Mouse (Mus musculus) gastrocnemius, postnatal 25 days (tissue): ENCODE results near the gene Nav1. TPM values are rescaled to one million over a fixed set of nuclear protein-coding genes. Genes with fewer than 3 reads are reported as not detected.

ENCODE experiments used
- DNase-seq: peaks from one replicate; pipeline ENCODE4 v3.0.0; 2022
- total RNA-seq, 2 experiments: library from RNA; stranded (reverse); gene quantifications; 1 replicate in 1 of 2; 2 replicates in 1 of 2; pipeline ENCODE4 v1.2.3; 2021

Nav1 gene
- total RNA-seq, 2 experiments from 2014 or later = 7.9 to 11.1 TPM

DNA sequence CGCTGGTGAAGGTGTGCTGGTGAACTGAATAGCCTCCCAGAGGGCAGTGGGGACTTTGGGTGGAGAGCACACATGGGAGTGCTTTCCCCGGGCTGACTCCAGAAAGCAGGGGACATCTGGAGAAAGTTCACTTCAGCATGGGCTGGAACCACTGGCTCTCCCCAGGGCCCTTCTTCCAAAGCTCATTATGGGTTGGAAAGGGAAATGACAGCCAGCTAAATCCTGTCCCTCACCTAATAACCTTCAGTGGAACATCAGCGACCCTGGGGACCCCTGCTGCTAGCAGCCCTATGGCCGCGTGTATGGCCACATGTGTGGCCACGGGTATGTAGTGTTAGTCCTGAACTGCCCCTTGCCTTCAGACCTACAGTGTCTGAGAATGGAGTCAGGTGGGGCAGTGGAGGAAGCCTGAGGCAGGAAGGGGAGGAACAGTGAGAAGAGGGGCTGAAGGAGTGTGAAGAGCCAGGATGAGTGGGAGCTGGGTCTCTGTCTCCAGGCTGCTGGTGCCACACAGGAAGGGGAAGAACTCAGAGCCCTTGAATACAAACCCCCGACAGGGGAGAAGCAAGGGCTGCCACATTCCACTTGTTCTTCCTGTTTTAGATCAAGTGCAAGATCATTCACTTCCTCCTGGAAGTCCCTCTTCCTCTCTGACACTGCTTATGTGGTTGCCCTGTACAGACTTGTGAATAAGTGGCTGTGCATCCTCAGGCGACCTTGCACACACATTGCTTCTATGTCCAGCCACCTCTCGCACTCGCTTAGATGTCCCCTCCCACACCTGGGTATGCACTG, 90.4 kb downstream of the Nav1 start:
- no peak for DNase-seq

DNA sequence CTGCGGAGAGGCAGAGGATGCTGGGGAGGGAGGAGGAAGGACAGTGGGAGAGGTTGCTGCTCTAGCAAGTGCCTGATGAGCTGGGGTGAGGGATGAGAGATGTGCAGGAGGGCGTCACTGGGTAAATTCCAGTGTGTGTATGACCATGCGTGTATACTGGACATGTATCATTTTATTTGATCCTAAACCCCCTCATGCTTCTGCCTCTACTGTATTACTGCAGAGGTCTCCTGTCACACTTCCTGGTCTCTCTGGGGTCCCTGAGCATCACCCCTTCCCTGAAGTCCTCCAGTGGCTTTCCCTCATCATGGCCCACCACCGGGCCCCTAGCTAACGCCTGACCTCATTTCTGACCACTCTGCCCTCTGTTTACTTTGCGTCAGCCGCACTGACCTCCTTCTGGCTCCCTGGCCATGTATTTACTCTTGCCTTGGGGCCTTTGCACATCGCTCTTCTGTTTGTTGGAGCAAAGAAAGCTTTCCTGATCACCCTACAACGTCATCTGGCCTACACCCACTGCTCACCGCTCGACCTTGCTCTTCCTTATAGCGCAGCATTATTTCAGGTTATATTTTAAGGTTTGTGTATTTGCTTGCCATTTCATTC, 91.4 kb downstream of the Nav1 start:
- no peak for DNase-seq

DNA sequence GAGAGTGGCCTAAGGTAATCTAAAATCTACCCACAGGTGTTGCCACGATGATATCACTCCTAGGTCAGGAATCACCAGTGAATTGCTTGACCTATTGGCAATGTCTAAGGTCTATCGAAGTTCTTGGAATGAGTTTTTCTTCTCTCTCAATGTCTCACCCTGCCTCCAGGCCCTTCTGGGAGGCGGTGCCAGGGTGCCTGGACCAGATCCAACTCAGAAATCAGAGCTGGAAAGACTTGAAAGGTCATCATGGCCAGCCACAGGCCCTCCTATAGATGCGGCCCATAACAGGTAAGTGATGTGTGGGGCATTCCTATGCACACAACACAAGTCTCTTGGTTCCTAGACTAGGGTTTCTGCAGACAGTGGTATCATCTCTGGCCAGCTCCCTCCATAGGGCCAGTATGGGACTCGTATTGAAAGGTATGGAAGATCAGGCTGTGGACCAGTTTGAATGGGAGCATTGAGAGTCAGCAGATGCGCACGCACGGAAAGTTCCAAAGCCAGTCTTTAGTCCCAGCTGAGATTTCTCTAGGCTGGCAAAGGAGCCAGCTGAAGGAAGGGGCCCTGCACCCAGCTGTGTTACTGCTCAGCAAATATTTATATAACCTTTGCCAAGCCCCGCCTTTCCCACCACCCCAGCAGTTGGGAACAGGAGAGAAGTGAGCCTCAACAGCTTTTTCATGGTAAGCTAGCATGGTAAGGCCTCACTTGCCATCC, 92.0 kb downstream of the Nav1 start:
- DNase-seq = no peak

DNA sequence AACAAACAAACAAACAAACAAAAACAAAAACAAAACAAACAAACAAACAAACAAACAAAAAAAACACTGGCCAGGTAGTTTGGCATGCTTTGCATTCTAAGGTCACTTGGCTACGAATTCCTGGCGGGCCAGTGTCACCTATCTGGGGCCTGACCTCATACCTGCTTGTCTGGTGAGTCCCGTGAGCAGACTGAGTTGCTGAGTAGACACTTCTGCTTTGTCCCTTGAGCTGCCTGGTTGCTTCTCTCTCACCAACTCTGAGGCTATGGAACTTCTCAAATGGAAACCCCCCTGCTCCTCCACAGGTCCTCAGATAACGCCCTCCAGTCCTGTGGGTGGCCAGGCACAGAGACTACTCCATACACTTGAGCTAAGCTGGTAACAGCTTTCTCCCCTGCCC, 93.0 kb downstream of the Nav1 start:
- no peak for DNase-seq

DNA sequence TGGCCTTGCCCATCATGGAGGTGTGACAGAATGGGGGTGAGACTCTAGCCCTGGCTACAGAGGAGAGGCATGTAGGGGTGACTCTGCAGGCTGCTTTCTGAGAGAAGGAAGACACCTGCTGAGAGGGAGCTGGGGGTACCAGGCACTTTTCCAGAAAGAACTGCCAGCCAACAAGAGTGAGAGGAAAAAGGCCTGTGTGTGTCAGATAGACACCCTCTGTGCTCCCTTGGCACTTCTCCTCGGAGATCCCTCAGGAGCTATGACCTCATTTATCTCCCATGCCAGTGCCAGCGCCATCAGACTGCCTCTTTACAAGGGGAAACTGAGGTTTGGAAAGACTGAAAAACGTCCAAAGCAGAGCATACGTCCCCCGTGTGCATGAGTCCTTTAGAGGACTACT, 93.6 kb downstream of the Nav1 start:
- DNase-seq = no peak

DNA sequence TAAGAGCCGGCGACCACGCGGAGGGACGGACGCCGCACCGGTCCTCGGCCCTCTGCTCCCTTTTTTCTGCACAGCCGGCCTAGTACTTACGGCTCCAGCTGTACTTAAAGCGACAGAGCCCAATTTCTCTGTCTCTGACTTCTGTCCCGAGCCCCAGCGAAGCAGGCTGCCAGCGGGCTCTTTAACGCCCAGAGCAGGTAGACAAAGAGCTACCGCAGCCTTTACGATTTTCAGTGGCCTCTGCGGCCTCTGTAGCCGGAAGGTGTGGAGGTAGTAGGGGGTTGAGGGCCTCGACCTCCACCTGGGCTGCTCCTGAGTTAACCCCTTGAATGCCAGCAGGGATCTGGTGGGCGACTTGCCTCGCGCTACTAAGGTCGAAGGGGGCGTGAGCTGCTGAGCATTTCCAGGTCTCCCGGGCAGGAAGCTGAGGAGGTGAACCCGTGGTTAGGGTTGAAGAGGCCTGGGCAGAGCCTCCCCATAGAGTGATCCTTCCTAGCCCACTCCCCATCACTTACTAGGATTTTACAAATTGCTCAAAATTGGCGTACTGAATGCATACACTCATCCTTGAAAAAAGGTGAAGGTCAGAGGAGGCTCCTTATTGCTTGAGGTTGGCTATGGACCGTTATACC, 96.6 kb downstream of the Nav1 start:
- DNase-seq = no peak

DNA sequence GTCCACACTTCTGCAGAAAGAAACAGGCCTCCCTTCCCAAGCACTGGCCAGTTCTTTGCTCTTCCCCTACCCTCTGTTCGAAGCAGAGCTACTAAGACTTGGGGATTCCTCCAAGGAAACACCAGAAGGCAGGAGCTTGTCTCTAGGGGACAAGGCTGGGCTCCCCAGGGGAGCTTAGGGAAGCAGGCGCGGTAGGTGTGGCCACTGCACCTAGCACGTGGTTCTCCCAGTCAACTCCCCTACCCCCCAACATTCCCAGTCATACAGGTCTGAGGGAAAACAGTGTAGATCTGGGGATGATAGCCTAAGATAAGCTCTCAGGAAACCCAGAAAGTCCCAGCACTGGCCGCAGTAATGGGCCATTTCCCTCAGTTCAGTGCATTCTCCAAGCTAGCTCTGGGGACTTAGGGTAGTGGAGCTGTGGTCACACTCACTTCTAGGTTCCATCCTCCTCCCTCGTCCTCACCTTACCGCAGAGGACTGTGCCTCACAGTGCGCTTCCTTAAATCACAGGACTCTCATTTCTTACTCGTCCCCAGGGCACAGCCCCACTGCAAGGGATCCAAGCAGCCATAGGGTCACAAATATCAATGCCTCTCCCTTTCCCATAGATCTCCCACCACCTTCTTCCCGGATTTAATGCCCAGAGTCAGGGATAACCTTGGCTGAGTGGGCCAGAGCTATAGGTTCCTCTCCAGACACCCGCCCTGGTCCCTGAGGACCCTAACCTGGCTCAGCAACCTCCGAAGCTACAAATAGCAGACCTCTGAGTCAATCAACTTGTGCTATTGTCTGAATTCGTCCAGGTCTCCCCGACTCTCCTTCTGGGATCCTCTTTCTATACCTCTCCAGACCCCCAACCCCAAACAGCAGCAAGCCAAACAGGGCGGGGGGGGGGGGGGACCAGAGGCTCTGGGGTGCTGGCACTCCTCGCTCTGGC, 97.7 kb downstream of the Nav1 start:
- DNase-seq = no peak

DNA sequence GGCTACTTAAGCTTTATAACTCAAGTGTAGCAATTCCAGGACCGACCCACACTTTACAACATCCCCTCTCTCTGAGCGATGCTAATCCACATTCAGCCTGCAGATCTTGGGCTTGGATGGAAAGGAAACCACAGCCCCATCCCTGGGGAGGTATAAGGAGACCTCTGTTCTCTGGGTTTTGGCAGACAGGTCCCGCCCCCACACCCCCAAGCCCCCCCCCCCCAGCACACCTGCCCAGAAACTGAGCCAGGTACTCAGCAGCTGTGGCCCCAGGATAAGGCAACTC, 98.8 kb downstream of the Nav1 start:
- no peak for DNase-seq

DNA sequence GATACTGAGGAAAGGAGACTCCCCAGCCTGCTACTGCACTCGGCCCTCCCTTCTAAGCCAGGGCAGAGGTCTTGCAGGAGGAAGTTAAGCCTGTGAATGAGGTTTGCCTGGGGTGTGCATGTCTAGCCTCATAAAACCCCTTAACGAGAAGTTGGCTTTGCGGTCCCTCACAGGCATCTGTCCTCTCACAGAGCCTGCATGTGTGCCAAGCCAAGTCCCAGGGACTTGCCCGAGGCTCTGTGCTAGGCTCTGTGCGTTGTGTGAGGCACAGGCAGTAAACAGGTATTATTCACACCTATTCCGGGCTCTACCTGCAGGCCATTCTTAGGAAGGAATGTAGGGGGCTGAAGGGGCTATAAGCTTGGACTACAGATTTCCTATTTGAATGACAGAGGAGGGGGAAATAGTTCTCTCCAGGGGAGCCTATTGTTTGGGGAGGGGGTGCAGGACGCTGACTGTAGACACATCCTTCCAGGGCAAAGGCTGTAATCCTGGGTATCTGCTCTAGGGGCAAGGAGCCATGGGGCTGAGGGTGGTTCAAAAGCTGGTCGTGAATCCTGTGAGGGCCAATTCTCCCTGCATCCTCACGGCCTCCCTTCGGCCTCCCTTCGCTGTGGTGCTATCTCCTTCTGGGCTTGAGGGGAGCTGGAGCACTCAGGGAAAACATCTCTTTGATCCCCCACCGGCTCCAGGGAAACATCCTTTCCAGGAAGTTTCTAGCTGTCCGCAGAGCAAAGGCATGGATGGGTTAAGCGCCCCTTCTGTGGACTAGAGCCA, 99.3 kb downstream of the Nav1 start:
- DNase-seq = no peak

DNA sequence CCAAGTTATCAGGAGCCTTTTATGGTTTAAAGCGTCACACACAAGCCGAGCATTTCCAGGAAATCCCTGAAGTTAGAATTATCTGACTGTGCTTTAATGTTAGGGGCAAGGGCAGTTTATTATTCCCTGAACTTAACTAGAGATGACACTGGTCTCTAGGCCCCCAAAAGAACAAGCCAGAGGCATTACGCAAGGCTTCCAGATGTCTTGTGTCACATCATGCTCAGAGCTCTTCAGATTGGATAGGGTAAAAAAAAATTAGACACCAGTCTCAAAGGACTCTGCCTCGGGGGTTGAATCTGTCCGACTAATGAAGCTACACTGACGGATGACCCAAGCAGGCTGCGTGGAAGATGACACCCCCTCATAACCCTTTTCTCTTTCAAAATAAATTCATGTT, 101.6 kb downstream of the Nav1 start:
- DNase-seq = no peak

DNA sequence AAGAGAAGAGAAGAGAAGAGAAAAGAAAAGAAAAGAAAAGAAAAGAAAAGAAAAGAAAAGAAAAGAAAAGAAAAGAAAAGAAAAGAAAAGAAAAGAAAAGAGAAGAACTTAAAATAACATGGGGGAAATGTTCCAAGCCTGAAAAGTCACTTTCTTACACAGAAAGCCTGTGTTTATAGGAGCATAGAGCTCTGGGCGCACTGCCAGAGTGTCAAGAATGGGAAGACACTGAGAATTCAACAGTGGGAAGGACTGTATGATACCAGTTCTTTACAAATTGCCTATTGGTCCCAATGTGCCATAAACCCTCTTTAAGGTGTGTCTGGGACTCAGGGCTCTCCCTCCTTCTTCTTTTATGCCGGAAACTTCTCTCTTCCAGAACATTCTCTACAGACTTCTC, 103.7 kb downstream of the Nav1 start:
- DNase-seq = no peak

DNA sequence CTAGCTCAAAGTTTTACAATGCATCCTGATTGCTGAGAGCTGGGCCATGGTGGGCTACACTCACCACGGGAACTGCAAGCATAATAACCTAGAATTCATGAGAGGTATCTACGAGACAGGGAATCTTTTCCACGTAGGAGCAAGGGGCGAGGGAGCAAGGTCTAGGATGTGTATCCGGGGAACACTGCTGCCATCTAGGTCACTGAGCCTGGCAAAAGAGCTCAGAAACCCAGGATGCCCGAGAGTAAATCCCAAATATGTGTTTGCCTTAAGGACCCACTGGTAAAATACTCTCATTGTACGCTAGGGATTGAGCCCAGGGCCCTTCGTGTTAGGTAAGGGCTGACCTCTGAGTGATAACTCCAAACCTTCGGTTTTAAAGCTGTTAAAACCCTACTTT, 104.3 kb downstream of the Nav1 start:
- no peak for DNase-seq

DNA sequence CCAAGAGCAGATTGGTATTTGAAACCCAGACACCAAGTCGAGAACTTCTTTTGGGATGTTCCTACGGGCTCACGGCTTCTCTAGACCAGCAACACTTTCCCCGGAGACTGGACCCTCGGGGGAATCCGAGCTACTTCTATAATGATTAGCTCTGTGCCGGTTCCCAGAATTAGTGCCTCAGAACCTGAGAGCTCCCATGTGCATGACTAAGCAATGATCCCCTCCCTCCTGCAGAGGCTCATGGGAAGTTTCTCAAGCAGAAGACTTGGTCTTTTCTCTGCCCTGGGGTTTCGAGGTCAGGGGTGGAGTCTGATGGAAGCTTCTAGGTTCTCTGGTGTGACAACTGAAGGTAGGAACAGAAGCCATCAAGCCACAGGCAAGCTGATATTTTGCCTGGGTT, 105.0 kb downstream of the Nav1 start:
- DNase-seq = no peak

DNA sequence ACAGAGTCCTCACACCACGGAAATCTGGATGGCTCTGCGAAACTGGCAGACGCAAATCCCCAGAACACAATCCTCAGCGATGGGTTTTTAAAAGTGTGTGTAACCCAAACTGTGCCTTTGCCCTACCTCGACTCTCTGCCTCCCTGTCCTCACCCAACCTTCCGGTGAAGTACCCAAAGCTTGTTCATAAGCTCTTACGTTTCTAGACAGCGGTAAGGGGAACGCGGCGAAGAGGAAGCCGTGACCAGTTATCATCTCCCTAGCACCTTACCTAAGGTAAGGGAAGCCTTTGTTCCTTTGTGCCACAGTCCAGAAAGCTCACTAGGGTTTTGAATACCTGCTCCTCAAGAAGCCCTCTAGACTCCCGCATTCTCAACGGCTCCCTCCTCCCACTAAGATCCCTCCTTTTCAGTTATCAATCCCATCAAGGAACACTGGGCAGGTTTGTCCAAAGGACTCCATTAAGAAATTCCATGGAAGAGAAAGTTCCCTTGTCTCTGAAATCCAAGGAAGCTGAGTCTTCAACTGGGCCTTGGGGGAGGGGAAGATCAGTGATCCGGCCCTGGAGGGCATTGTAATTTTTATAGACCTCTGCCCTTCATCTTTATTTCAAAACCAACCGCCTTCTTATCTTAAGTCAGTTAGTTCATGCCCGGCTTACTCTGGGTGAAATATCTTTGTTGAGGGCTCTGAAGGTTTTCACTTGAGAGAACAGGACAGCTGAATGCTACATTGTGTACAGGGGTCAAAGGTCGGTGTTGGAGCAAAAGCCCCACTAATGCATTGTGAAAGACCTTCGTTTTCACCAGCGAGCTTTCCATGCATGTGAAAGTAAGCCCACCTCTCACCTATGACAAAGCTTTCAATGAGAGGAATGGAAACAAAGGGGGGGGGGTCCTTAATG, 108.4 kb downstream of the Nav1 start:
- DNase-seq = no peak

DNA sequence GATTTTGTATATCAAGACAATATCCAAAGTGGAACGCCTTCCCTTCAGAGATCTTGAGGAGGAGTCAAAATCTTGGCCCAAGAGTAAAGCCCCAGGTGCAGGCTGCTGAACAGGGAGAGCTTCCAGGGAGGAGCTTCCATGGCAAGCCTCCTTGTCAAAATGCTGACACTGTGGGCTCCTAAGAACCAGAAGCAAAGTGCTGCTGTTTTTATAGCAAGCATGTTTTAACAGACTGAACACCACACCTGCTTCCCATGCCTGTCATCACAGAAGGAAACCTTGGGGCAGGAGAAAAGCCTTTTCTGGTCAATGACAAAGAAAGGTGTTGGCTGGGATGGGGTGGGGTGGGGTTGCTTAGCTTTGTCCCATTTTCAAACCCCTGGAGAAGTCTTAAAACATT, 112.0 kb downstream of the Nav1 start:
- DNase-seq = no peak

DNA sequence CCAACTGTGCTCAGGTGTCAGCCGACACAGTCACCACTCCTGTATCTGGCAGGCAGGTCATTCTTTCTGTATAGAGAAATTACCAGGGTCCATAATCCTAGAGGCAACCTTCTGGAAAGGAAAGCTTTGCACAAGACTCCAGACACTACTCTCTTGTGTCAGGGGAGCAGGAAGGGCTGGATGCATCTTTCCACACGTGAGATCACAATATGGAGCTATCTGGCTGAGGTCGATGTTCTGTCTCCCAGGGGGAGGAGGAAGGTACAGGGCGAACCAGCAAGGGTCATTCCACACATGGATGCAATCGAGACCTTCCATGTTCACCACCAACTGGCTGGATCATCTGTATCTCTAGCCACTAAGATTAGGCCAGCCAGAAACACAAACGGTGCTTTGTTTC, 113.2 kb downstream of the Nav1 start:
- DNase-seq = no peak

DNA sequence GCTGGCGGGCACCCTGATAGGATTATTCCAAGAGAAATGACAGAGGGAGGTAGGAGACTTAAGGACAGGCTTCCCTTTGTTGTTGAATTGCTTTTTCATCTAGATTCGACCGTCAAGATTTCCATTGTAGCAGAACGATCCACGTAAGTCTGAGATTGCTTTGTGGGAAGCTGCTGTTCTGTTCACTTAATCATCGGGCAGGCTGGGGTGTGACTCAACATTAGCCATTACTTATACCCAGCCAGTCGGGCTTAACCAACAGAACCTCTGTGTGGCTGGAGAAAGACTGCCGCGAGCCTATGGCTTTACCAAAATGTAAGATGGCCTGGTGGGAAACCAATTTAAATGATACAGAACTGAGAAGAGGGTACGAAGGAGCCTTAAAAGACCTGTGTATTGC, 114.7 kb downstream of the Nav1 start:
- no peak for DNase-seq

DNA sequence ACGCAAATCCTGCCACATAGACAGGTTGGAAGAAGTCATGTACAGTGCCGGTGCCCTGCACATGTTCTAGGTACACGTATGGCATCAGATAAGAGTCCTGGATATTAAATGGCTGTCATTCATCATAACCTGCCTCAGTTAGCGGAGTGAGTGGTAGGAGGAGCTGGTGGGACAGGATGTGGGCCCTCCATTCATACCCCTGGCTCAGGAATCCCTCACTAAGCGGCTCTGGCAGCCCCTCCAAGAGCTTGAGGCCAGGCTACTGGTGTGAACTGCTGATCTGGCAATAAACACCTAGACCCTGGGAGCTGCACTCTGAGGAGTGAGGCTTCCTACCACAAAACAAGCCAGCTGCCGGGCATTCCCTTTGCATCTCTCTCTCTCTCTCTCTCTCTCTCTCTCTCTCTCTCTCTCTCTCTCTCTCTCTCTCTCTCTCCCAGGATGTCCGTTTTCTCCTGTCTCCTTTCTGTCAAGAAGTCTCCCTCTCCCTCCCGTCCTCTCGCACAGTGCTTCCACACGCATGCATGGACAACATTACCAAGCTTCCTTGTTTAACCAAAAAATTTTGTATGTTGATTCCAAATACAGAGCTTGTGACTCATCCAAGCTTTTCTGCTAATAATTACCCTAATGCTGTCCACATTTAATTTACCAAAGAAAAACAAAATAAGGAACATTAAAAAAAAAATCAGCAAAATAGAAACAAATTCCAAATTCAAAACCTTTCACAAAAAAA, 116.0 kb downstream of the Nav1 start:
- no peak for DNase-seq

DNA sequence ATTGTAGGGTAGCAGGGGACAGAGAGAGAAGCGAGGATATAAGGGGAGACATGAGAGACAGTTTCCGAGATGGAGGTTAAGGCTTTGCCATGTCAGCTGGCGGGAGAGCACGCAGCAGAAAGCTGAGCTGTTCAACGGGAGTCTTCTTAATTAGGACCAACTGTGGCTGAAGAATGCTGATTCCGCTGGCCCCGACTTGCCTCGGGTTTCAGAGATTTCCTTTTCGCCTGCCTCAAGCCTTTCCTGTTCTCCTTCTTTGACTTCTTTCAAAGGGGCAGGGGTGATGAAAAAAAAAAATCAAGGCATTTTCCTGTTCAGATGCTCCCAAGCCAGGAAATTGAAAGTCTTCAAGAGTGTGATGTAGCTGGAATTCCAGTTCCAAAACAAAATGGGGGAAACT, 118.2 kb downstream of the Nav1 start:
- DNase-seq = no peak

DNA sequence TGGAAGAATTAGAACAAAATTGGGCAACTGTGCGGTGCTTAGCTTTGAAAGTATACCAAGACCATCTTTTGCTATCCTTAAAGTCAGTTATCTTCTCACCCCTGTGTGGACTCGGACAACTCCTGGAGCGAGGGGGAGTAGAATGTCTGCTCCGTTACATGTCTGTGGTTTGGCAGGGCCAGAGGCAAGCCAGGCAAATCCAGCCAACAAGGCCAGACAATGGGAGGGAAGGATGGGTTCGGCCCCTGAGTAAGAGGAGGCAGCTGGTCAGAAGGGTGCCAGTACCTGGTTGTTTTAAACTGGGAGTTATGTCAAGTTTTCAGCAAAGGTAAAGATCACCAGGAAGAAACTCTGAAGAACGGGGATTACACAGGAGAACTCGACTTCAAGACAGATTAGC, 121.9 kb downstream of the Nav1 start:
- no peak for DNase-seq
